Mouse (Mus musculus): ENCODE measurements at regions not wholly inside any gene's neighbourhood (a gene's known extent, or its start where the extent isn't known, plus 50 kb on each side); places are given as distances from the start of the nearest gene placed in this dataset.
"Not testable (repeated sequence)": the region's sequence is repeated elsewhere in the genome, so short reads cannot be mapped to it uniquely, and the experiment has no call there.

- H3K4me3 ChIP-seq (ENCODE audit: insufficient read depth, low read length): no peak overlapping the region
- no peak for TF ChIP-seq POLR2A (IDR thresholded peaks at IDR 0.05; ENCODE audit: extremely low read depth, insufficient read depth, low read length)
- TF ChIP-seq CTCF (IDR thresholded peaks at IDR 0.05; ENCODE audit: extremely low read depth, insufficient read depth, low read length): no peak
- no peak overlapping the region for H3K27ac ChIP-seq (ENCODE audit: insufficient read depth, low read length)
- no peaks in the 10 kb centered on the region for H3K4me1 ChIP-seq (ENCODE audit: control insufficient read depth, insufficient read depth, low read length)
Observed at GRCm38 (mm10) chr14:52622184-52622583, 126.6 kb upstream of the Olfr1507 start.

DNA sequence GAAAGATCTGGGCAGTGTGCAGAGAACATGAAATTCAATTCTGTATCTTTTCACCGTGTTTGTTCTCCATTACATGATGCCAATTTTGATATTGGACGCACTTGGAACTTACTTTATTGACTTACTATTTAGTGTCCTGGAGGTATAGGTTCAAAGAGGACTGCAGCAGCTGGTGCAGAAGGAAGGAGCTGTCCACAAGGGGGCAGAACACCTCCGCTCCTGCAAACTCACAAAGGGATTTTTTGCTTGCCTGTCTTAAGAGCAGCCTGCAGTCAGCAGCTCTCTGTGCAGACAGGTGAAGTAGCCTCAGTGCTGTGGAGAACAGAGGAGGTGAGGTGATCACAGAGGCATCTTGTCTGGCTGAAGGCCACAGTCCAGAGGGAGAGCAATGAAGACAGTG lies 84.8 kb upstream of the Olfr1507 start:
- TF ChIP-seq POLR2A (IDR thresholded peaks at IDR 0.05; ENCODE audit: extremely low read depth, insufficient read depth, low read length): no peak
- no peak for TF ChIP-seq CTCF (IDR thresholded peaks at IDR 0.05; ENCODE audit: extremely low read depth, insufficient read depth, low read length)
- H3K4me3 ChIP-seq (ENCODE audit: insufficient read depth, low read length): no peak overlapping the region
- H3K4me1 ChIP-seq (ENCODE audit: control insufficient read depth, insufficient read depth, low read length): no peaks in the 10 kb centered on the region
- no peak overlapping the region for H3K27ac ChIP-seq (ENCODE audit: insufficient read depth, low read length)

DNA sequence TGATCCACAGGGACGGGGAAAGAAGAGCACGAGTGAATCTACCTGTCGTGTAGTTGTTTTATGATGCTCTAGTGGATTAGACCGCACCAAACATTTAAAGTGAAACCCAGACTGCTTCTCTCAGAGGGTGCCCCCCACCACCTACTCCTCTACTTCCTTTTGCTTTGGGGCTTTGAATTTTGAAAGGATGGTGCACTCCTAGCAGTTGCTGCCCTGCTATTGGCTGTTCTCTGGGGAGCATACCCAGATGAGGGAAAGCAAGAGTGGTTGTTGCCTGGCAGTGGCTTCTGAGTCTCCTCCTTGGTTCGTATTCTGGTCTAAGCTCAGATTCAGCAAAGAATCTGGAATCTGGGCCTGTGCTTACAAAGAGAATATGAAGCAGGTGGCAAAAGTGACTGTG lies 71.4 kb upstream of the Olfr1507 start:
- no peak for TF ChIP-seq POLR2A (IDR thresholded peaks at IDR 0.05; ENCODE audit: extremely low read depth, insufficient read depth, low read length)
- TF ChIP-seq CTCF (IDR thresholded peaks at IDR 0.05; ENCODE audit: extremely low read depth, insufficient read depth, low read length): no peak
- H3K27ac ChIP-seq (ENCODE audit: insufficient read depth, low read length): no peak overlapping the region
- H3K4me3 ChIP-seq (ENCODE audit: insufficient read depth, low read length): no peak overlapping the region
- no peaks in the 10 kb centered on the region for H3K4me1 ChIP-seq (ENCODE audit: control insufficient read depth, insufficient read depth, low read length)

DNA sequence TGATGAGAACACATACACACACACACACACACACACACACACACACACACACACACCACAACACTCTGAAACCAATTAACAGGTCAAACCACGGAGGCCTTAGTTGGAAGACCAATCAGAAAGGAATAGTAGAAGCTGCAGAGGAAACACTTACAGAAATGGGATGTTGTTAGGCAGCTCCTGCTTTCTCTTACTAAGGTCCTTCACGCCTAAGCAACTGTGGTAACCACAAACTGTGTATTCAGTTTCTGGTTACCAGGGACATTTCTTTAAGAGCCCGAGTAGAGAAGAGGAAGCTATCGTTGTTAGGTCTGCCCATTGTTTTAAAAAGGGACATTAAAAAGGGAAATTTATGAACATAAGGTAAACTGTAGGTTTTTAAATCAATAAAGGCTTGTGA lies 70.1 kb upstream of the Olfr1507 start:
- no peak for TF ChIP-seq POLR2A (IDR thresholded peaks at IDR 0.05; ENCODE audit: extremely low read depth, insufficient read depth, low read length)
- no peak for TF ChIP-seq CTCF (IDR thresholded peaks at IDR 0.05; ENCODE audit: extremely low read depth, insufficient read depth, low read length)
- Histone ChIP-seq H3K27ac (ENCODE audit: insufficient read depth, low read length) (no peak overlapping the region), H3K4me3 (ENCODE audit: insufficient read depth, low read length) (no peak overlapping the region), H3K4me1 (ENCODE audit: control insufficient read depth, insufficient read depth, low read length) (no peaks in the 10 kb centered on the region)

GRCm38 (mm10) chr14:52556340-52556739 lies 60.8 kb upstream of the Olfr1507 start:
- H3K27ac ChIP-seq (ENCODE audit: insufficient read depth, low read length); H3K4me3 ChIP-seq (ENCODE audit: insufficient read depth, low read length); H3K4me1 ChIP-seq (ENCODE audit: control insufficient read depth, insufficient read depth, low read length): not testable (repeated sequence)

- TF ChIP-seq CTCF (IDR thresholded peaks at IDR 0.05; ENCODE audit: extremely low read depth, insufficient read depth, low read length) (no peak), POLR2A (IDR thresholded peaks at IDR 0.05; ENCODE audit: extremely low read depth, insufficient read depth, low read length) (no peak)
- H3K27ac ChIP-seq (ENCODE audit: insufficient read depth, low read length): no peak overlapping the region
- no peak overlapping the region for H3K4me3 ChIP-seq (ENCODE audit: insufficient read depth, low read length)
- H3K4me1 ChIP-seq (ENCODE audit: control insufficient read depth, insufficient read depth, low read length): no peaks in the 10 kb centered on the region
Observed at GRCm38 (mm10) chr14:52553399-52553798, 57.9 kb upstream of the Olfr1507 start.

DNA sequence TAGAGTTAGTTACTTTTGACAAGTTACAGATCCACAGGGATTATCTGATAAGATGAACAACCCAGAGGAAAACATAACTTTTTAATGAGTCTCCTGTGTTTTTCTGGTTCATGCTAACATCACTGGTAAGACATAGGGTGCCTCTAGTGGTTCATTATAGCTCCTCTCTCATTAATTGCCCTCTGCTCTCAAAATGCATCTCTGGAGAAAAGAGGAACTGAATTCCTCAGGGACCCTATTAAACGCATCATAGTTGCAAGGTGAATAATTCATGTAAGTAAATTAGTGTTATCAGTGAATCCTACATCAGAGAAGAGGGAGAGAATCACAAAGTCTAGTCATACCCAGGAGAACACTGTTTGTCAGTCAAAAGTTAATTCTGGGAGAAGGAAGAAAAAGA lies 52.4 kb upstream of the Olfr1507 start:
- Histone ChIP-seq H3K4me1 (ENCODE audit: control insufficient read depth, insufficient read depth, low read length) (no peaks in the 10 kb centered on the region), H3K27ac (ENCODE audit: insufficient read depth, low read length) (no peak overlapping the region), H3K4me3 (ENCODE audit: insufficient read depth, low read length) (no peak overlapping the region)
- TF ChIP-seq CTCF (IDR thresholded peaks at IDR 0.05; ENCODE audit: extremely low read depth, insufficient read depth, low read length) (no peak), POLR2A (IDR thresholded peaks at IDR 0.05; ENCODE audit: extremely low read depth, insufficient read depth, low read length) (no peak)
